Mouse (Mus musculus): ENCODE measurements around the gene Casp7. TPM values are rescaled to one million over a fixed set of nuclear protein-coding genes. Genes with fewer than 3 reads are reported as not detected.

Casp7 gene
- total RNA-seq, 2 experiments from 2014 or later = 3.9 to 4.1 TPM

GRCm38 (mm10) chr19:56484630-56485375 is 87.9 kb downstream of the Casp7 start:
- no peak for DNase-seq (ENCODE audit: extremely low spot score in 1 of 2, low spot score in 2 of 2)
- H3K27ac ChIP-seq = no peak overlapping the region
- intact Hi-C loops (cut with DNase I) = no loop called here
- H3K4me3 ChIP-seq = no peak overlapping the region
- no peak for TF ChIP-seq CTCF (IDR thresholded peaks at IDR 0.05)

GRCm38 (mm10) chr19:56485376-56486271 is 88.7 kb downstream of the Casp7 start:
- no peak for TF ChIP-seq CTCF (IDR thresholded peaks at IDR 0.05)
- H3K27ac ChIP-seq = no peak overlapping the region
- H3K4me3 ChIP-seq = no peak overlapping the region
- DNase-seq (ENCODE audit: extremely low spot score in 1 of 2, low spot score in 2 of 2) = no peak
- intact Hi-C loops (cut with DNase I) = no loop called here

GRCm38 (mm10) chr19:56486926-56487325 is 90.0 kb downstream of the Casp7 start:
- no peak for TF ChIP-seq CTCF (IDR thresholded peaks at IDR 0.05)
- Histone ChIP-seq H3K4me3 (no peak overlapping the region), H3K27ac (no peak overlapping the region)
- DNase-seq (ENCODE audit: extremely low spot score in 1 of 2, low spot score in 2 of 2) = no peak
- intact Hi-C loops (cut with DNase I) = no loop called here

GRCm38 (mm10) chr19:56487339-56487738 is 90.4 kb downstream of the Casp7 start:
- Histone ChIP-seq H3K4me3 (no peak overlapping the region), H3K27ac (no peak overlapping the region)
- TF ChIP-seq CTCF (IDR thresholded peaks at IDR 0.05) = no peak
- no peak for DNase-seq (ENCODE audit: extremely low spot score in 1 of 2, low spot score in 2 of 2)
- intact Hi-C loops (cut with DNase I) = no loop called here

GRCm38 (mm10) chr19:56489601-56490000 is 92.7 kb downstream of the Casp7 start:
- no peak for DNase-seq (ENCODE audit: extremely low spot score in 1 of 2, low spot score in 2 of 2)
- TF ChIP-seq CTCF (IDR thresholded peaks at IDR 0.05) = no peak
- H3K4me3 ChIP-seq = no peak overlapping the region
- intact Hi-C loops (cut with DNase I) = no loop called here
- H3K27ac ChIP-seq = no peak overlapping the region

Other genes starting within 250 kb of the Casp7 start
- not detected for gene Habp2, start 110.0 kb upstream of the Casp7 start, total RNA-seq (2021)
- under 1 TPM; 0.63 to 0.87 TPM for gene Nrap, start 7.1 kb upstream of the Casp7 start, total RNA-seq (2021)
- under 1 TPM; 0.72 to 0.89 TPM for gene Plekhs1, start 64.5 kb downstream of the Casp7 start, total RNA-seq (2021)
- 10 to 100 TPM in 1 of 2 experiments, 1 to 10 TPM in 1; 8.9 to 14.3 TPM for gene Dclre1a, start 151.1 kb downstream of the Casp7 start, total RNA-seq (2021)
- 10 to 100 TPM; 13.1 to 15.1 TPM for gene Nhlrc2, start 151.1 kb downstream of the Casp7 start, total RNA-seq (2021)